Mouse (Mus musculus) gastrocnemius, adult 8-10 months (tissue): ENCODE measurements around the gene Selenov. TPM values are rescaled to one million over a fixed set of nuclear protein-coding genes. Genes with fewer than 3 reads are reported as not detected.
"Not testable (repeated sequence)": the region's sequence is repeated elsewhere in the genome, so short reads cannot be mapped to it uniquely, and the experiment has no call there.

ENCODE experiments used
- DNase-seq, 2 experiments: peaks; one replicate each; pipeline ENCODE4 v3.0.0; 2022; ENCODE audit warnings: low spot score in 2 of 2
- total RNA-seq, 4 experiments: library from RNA; stranded (reverse); gene quantifications; 2 replicates each; pipeline ENCODE4 v1.2.4; 2022

Gene Selenov
- total RNA-seq, 4 experiments from 2014 or later = not detected

DNA sequence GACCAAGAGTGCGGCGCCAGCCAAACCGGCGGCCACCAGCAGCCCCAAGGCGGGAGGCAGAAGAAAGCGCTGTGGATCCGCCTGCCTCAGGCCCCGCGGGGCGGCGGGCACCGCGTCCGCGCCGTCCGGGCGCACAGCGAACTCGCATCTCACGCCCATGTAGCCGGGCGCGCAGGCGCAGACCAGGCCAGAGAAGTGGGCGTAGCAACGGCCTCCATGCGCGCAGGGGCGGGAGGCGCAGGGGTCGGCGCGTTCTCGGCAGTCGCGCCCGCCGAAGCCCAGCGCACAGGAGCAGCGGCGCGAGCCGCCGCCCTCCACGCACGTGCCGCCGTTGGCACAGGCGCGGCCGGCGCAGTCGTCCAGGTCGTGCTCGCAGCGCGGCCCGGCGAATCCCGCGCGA is 3.5 kb upstream of the Selenov start:
- no peak for DNase-seq

DNA sequence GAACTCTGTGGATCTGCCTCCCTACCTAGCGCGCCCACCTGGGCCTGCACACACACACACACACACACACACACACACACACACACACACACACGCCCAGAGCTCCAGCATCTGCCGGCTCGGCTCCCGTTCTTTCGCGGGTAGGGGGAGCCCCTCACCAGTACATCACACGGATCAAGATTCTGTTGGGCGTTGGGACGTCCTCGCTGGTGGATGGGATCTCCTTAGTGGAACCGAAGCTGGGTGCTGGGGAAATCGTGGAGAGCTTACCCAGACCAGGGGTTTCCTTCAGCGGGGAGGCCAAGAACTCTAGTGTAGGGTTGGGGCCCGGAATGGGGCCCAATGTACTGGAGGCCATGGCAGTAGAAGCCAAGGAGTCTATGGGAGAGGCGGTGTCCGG is 821 bp downstream of the Selenov start:
- no peak for DNase-seq

DNA sequence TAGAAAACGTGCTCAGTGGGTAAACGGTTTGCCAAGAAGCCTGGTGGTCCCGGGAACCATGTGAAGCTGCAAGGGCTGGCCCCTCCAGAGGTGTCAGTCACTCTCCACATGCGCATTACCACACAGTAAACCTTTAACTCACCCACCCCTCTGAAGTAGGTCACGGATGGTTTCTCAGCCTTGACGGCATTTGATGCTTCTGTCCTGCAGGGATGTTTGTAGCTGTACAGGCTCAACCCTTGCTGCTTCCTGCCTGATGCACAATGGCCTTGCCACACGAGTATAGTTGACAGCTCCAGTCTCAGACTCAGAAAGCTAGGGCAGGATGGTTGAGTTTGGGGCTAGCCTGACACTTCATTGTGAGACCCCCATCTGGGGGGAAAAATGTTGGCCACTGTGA is 10.4 kb downstream of the Selenov start:
- no peak for DNase-seq

DNA sequence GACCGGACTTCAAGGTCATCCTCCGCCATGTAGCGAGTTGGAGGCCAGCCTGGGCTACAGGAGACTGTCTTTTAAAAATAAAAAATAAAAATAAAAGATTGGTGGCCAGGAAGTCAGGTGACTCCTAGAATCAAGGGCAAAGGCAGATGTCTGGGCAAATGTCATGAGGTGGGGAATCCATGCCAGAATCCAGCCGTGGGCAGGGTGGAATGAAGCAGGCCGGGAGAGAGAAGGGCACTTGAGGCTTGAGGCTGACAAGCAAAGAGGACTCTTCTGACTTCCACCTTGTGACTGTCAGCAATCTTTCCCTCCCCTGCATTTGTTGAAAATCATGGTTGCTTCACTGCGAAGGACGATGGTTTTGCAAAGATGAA is 12.7 kb downstream of the Selenov start:
- no peak for DNase-seq

DNA sequence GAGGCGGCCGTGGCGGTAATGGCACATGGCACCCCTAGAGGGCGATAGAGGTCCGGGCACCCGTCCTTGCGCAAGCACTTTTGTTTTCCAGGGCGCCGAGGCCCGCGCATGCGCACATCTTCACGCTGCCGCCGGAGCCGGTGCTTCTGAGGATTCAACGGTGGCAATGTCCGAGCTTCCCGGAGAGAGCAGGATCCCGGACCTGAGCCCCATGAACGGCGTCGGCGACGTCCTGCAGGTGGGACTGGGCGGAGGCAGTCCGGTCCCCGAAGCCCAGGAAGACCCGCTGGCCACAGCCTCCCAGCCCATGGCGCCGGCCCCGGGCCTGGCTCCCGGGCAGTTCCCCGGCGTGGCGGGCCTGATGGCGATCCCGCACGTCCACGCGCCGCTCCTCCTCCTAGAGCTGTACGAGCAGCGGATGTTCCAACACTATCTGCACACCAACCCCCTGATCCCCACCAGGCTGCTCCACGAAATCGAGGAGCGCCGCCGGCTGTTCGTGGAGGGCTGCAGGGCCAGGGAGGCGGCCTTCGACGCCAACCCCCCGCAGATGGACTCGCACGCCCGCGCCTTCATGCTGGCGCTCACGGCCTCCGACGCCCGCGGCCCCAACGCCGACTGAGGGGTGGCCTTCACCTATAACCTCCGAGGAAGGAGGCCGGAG is 13.2 kb downstream of the Selenov start, which contains the start of gene Eid2b:
Gene Eid2b, plus strand, starts transcription at position 125 of the 664 bp plus-strand sequence.
- DNase-seq = peak; percentile 90 to 93

DNA sequence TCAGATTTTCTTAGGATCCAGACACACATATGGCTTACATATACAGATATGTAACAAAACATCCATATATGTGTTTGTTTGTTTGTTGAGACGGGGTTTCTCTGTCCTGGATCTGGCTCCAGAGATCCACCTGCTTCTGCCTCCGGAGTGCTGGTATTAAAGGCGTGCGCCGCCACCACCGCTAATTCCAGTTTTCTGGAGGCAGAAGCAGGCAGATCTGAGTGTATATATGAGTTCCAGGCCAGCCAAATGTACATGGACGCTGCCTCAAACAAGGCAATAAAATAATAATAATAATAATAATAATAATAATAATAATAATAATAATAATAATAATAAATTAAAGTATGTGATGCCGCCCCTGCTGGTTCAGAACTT is 13.8 kb downstream of the Selenov start:
- no peak for DNase-seq

DNA sequence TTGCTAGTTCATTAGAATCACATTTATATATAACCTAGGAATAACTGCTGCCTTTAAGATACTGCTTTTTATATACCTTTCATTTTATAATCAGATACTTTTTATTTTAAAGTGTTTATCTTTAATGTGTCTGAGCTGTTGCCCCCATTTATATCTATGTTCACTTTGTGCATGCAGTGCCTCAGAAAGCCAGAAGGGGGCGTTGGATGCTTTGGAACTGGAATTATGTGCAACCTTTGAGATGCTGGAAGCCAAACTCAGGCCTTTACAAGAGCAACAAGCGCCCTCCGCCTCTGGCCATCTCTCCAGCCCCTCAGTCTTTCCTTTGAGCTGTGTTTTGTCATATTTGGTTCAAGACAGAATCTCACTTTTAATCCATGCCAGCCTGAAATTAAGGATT is 19.2 kb downstream of the Selenov start:
- DNase-seq = no peak

DNA sequence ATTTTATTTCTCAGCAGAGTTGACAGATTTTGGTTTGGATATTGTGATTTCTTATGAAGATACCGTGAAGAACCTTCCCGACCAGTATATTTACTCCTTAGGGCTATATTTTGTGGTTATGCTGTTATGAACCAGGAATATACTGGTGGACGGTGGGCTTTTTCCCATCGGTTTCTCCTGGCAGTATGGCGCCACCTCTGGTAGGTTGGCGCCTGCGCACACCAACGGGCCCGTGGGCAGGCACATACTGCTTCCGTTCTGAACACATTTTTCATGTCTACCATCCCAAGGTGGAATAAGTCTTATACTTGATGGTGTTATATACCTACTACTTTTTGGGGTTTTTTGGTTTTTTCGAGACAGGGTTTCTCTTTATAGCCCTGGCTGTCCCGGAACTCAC is 21.6 kb downstream of the Selenov start:
- no peak for DNase-seq

DNA sequence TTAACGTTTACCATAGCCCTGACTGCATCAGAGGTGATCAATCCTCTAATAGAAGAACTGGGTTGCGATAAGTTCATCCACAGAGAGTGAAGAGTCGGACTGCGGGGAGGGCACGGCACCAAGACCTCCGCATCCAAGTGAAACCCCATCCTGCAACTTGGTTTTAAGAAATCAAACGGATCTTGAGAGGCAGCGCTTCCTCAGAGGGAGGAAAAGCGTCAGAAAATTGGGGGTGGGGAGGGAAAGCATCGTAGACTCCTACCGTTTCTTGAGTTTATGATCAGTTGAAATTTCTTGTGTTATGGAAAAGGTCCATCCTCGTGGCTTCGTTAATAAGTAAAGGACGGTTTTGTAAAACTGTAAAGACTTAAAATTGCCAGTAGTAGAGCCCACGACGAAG is 22.4 kb downstream of the Selenov start:
- DNase-seq = no peak

DNA sequence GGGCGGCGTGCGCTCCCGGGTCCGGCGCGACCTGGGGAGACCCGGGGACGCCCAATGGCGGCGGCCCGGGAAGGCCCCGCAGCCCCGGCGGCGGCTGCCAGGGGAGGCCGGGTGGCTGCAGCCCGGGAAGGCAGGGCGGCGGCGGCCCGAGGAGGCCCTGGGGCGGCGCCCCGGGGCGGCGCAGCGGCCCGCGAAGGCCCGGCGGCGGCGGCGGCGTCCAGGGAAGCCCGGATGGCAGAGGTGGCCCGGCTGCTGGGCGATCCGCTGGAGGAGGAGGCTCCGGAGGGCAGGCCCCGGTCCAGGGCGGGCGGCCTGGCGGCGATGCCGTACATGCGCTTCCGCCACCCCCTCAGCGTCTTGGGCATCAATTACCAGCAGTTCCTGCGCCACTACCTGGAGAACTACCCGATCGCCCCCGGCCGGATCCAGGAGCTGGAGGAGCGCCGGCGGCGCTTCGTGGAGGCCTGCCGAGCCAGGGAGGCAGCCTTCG is 22.9 kb downstream of the Selenov start:
- DNase-seq = peak; percentile 17 to 32

DNA sequence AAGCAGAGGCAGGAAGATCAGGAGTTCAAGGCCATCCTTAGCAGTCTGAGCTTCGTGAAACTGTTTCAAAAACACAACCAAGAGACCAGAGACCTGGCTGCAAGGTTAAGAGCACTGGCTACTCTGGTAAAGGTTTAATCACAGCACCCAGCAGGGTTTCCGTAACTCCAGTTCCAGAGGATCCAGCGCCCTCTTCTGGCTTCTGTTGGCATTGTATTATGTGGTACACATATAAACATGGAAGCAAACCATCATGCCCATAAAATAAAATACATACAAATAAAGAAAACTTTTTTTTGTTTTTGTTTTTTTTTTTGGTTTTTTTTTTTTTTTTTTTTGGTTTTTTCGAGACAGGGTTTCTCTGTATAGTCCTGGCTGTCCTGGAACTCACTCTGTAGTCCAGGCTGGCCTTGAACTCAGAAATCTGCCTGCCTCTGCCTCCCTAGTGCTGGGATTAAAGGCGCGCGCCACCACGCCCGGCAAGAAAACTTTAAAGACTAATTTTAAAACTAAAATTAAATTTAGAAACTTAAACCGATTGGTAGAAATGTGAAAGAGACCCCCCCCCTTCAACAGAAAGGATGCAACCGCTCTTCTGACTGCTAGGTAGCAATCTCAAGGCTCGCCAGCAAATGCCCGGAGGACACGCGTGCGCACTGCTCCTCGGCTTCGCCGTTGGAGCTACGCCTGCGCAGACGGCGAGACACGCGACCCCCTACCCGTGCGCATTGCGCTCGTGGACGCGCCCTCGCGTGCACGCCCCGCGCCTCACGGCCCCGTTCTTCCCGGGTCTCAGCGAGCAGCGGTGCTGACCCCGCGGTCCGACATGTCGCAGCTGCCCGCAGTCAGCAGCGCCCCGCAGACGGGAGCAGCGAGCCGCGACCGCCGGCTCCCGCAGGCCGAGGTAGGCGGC is 23.6 kb downstream of the Selenov start, which contains the start of gene Eid2:
Gene Eid2, plus strand, starts transcription at position 753 of the 913 bp plus-strand sequence.
- peak; percentile 40 to 50 for DNase-seq

DNA sequence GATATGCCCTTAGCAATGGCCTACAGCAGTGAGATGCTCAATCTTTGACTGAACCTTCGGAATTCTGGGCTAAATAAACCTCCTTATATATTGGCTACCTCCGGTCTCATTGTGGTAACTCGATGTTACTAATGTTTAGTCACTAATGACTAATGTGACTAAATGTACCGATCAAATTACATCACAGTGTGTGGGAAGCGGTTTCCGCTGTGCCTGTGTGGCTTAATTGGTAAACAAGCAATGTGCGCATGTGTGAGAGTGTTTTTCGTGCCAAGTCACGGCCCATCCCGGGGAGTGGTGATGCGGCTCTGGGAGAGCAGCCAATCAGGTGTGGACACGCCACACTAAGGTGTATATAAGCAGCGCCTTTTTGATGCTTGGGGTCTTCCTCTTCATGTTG is 25.6 kb downstream of the Selenov start:
- no peak for DNase-seq

DNA sequence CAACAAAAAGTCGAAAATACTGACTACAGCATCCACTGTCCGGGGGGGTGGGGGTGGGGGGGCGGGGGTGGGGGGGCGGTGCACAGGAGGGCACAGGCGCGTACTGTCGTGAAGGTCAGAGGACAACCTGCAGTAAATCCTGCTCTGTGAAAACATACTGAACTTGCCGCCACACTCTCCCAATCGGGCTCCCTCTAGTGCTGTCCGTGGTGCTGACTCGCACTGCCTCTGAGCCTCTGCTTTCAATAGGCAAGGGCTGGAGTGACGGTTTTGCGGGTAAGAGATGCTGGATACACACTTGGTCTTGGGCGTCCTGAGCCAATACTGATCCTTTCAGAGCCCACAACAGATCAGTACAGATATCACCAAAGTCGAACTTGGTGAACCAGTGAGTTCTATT is 27.2 kb downstream of the Selenov start:
- DNase-seq = peak in 1 of 2 experiments; percentile 9

DNA sequence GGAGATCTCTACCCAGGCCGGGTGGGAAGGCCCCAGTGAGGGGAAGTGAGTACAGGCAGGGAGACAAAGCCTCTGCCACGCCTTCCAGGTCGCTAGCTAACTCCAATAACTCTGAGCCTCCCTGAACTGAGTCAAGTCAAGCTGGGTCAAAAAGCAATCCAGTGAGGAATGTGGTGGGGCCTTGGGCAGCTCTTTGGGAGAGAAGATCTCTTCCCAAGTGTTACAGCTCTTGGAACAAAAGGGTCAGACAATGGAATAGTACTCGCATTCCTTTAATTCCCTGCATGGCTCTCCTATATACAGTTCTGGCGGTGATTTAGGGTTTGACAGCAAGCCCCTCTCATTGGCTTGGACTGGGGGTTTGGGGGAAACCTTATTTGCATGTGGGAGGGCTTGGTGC is 28.1 kb downstream of the Selenov start:
- DNase-seq = no peak

DNA sequence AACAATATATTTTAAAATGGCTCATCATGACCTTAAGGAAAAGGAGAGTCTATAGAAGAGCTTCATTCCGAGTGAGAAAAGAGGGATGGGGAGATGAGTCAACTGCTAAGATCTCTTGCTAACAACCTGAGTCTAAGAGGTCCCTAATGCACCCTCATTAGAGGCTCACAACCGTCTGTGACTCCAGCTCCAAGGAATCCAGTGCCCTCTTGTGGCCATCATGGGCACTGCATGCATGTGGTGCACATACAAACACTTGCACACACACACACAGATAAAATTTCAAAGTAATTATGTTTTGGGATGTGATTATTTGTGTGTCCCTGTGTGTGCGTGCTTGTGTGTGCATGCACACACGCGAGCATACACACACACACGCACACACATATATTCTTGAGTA is 35.5 kb downstream of the Selenov start:
- DNase-seq = no peak

DNA sequence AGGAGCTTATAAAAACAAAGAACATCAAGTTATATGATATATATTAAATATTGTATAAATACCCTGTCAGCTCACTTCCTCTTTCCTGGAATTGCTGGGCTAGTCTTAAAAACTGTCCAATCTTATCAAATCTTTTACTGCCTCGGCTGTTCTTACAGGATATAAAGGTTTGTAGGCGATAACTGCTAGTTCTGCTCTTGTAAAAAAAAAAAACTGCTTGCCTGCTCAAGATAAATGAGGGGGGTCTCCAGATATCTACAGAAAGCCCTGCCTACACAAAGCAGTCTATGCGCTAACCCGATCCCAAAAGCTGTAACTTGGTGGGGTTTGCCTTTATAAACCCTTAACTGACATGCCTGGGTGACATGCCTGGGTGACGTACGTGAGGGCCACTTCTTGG is 36.4 kb downstream of the Selenov start:
- DNase-seq = no peak

DNA sequence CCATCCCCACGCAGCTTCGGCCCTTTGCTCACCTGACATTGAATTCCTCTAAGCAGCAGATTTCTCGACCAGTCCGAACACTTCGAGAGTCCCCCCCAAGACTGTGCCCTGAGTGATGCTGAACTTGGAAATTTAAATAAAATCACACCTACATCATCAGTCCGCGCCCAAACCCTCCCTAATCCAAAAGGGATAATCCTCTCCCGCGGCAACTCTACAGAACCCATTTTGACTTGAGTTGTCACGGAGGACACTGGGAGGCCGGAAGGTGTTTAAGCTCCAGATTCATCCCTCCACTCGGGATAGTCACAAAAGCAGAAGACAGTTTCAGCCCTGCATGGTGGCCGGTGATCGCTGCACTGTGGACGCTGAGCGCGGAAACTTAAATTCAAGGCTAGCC is 39.0 kb downstream of the Selenov start:
- DNase-seq = no peak

DNA sequence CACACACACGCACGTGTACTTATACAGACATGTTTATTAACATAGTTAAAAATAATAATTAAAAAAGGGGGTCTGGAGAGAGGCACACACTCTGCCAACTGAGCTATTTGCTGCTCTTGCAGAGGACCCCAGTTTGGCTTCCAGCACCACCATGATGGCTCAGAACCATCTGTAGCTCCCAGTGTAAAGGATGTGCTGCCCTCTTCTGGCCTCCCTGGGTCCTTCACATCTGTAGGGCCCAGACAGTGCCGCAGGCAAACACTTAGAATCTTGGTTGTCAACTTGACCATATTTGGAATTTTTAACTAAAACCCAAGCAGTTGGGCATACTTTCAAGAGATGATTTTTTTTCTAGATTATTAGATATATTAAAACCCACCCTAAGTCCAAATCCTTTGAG is 42.0 kb downstream of the Selenov start:
- DNase-seq = no peak

DNA sequence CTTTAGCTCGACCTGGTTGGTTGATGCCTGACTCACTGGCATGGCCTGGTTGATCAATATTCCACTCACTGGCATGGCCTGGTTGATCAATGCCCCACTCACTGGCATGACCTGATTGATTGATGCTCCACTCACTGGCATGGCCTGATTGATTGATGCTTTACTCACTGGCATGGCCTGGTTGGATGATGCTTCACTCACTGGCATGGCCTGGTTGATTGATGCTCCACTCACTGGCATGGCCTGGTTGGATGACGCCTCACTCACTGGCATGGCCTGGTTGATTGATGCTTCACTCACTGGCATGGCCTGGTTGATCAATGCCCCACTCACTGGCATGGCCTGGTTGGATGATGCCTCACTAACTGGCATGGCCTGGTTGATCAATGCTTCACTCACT is 47.0 kb downstream of the Selenov start:
- DNase-seq = not testable (repeated sequence)
